Mouse (Mus musculus): Measurements from ENCODE around the gene Rgl1. TPM values are rescaled to one million over a fixed set of nuclear protein-coding genes. Genes with fewer than 3 reads are reported as not detected.

The Rgl1 gene
- polyA plus RNA-seq, 1 experiment from 2014 or later = 42.8 TPM

DNA sequence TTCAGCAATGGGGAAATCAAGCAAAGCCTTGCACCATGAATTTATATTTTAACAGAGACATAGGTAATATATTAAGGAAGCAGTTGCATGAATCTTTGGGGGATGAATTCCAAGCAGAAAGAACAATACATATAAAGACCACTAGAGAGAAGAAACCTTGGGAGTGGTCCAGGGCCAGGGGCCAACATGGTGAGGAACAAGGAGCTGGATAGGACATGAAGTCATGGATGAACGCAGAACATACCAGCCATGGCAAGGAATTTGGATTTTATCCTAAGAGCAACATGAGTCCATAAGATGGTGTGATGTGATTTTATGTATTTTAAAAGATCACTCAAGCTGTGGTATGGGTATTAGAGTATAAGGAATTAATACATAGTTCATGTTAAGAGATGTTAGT lies 273.9 kb downstream of the Rgl1 start:
- Histone ChIP-seq H3K4me1 (peaks cover 5% of the 10 kb centered on the region), H3K4me3 (no peak overlapping the region), H3K27me3 (no peaks in the 10 kb centered on the region), H3K27ac (no peak overlapping the region), H3K9ac (no peak overlapping the region), H3K9me3 (no peaks in the 10 kb centered on the region), H3K4me2 (no peak overlapping the region), H3K36me3 (0 out of 2 replicates have a peak, but pooled peaks cover 5% of the 10 kb centered on the region)
- 58% methylated on average over 1 of the region's 1 CpGs for WGBS
- ATAC-seq (ENCODE audit: insufficient number of reproducible peaks, low FRiP score, low TSS enrichment, low read depth) = 0 out of 2 replicates have a peak, but pooled peaks have one; percentile 30

GRCm38 (mm10) chr1:152490842-152491241 lies 275.3 kb downstream of the Rgl1 start:
- Histone ChIP-seq H3K4me2 (no peak overlapping the region), H3K27ac (no peak overlapping the region), H3K4me3 (no peak overlapping the region), H3K36me3 (0 out of 2 replicates have a peak, but pooled peaks cover 5% of the 10 kb centered on the region), H3K27me3 (no peaks in the 10 kb centered on the region), H3K9ac (no peak overlapping the region), H3K4me1 (no peaks in the 10 kb centered on the region), H3K9me3 (no peaks in the 10 kb centered on the region)
- no peak for ATAC-seq (ENCODE audit: insufficient number of reproducible peaks, low FRiP score, low TSS enrichment, low read depth)
- WGBS = 82% methylated on average over 1 of the region's 1 CpGs

DNA sequence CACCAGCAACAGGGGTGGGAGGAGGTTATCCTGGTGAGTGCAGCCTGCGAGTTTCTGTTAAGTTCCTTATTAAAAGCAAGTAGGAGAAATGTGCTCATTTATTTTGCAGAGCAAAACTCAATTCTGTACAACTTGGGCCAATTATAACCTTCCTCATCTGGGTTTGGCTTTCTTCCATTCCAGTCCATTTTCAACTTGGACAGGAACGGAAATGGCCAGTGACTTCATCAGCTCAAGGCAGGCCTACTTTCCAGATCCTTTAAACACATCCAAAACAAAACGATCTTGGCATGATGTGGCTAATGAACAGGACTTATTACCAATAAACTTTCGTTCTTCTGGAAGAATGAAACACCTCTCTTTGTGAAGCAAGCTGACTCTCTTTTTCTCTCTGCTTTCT lies 290.0 kb downstream of the Rgl1 start:
- ATAC-seq (ENCODE audit: insufficient number of reproducible peaks, low FRiP score, low TSS enrichment, low read depth) = no peak
- WGBS = 44% methylated on average over 4 of the region's 4 CpGs
- H3K4me2 ChIP-seq = no peak overlapping the region
- H3K4me1 ChIP-seq = 0 out of 2 replicates have a peak, but pooled peaks cover 2% of the 10 kb centered on the region
- peak overlapping the region; percentile 48 for H3K27ac ChIP-seq
- H3K27me3 ChIP-seq = no peaks in the 10 kb centered on the region
- no peak overlapping the region for H3K9ac ChIP-seq
- H3K9me3 ChIP-seq = no peaks in the 10 kb centered on the region
- no peak overlapping the region for H3K4me3 ChIP-seq
- H3K36me3 ChIP-seq = no peaks in the 10 kb centered on the region

GRCm38 (mm10) chr1:152468443-152468842 lies 297.7 kb downstream of the Rgl1 start:
- H3K4me3 ChIP-seq = no peak overlapping the region
- no peaks in the 10 kb centered on the region for H3K27me3 ChIP-seq
- 71% methylated on average over 9 of the region's 9 CpGs for WGBS
- 0 out of 2 replicates have a peak, but pooled peaks cover 5% of the 10 kb centered on the region for H3K4me1 ChIP-seq
- H3K4me2 ChIP-seq = no peak overlapping the region
- H3K36me3 ChIP-seq = no peaks in the 10 kb centered on the region
- no peak overlapping the region for H3K9ac ChIP-seq
- H3K9me3 ChIP-seq = no peaks in the 10 kb centered on the region
- H3K27ac ChIP-seq = no peak overlapping the region
- no peak for ATAC-seq (ENCODE audit: insufficient number of reproducible peaks, low FRiP score, low TSS enrichment, low read depth)

Other genes starting within 250 kb of the Rgl1 start
- not detected in 2 replicates for gene Apobec4, start 15.8 kb downstream of the Rgl1 start, polyA plus RNA-seq (2015; fragmentation: Nextera tagmentation; extraction: Ambion mirVana)
- 271 and 274 TPM in 2 replicates for gene Arpc5, start 191 bp upstream of the Rgl1 start, polyA plus RNA-seq (2015; fragmentation: Nextera tagmentation; extraction: Ambion mirVana)
- gene Ncf2, start 33.8 kb upstream of the Rgl1 start, polyA plus RNA-seq (2015; fragmentation: Nextera tagmentation; extraction: Ambion mirVana) = 6.3 and 6.6 TPM in 2 replicates
- 23.6 and 25.9 TPM in 2 replicates for gene Smg7, start 136.3 kb upstream of the Rgl1 start, polyA plus RNA-seq (2015; fragmentation: Nextera tagmentation; extraction: Ambion mirVana)
- 1.4 and 2.4 TPM in 2 replicates for gene Nmnat2, start 188.6 kb upstream of the Rgl1 start, polyA plus RNA-seq (2015; fragmentation: Nextera tagmentation; extraction: Ambion mirVana)